Mouse (Mus musculus) thymus, adult 2 months (tissue): ENCODE results near the gene Edf1.
"Not testable (repeated sequence)": the region's sequence is repeated elsewhere in the genome, so short reads cannot be mapped to it uniquely, and the experiment has no call there.

Experiments used
- CTCF ChIP-seq: fragments of 200-500 bp; IDR thresholded peaks from 2 replicates; pipeline ENCODE4 v1.5.1; 2012; ENCODE audit warnings: mild to moderate bottlenecking, control low read depth, low read length, moderate library complexity, borderline replicate concordance; ENCODE audit not compliant: control insufficient read depth, poor library complexity, insufficient read depth; ENCODE audit errors: extremely low read depth
- POLR2A ChIP-seq: fragments of 200-500 bp; IDR thresholded peaks from 2 replicates; pipeline ENCODE4 v1.6.1; 2012; ENCODE audit warnings: mild to moderate bottlenecking, low read length, control low read depth, moderate library complexity; ENCODE audit not compliant: control insufficient read depth, poor library complexity, insufficient read depth; ENCODE audit errors: extremely low read depth

- TF ChIP-seq POLR2A, CTCF: not testable (repeated sequence)
Measured at GRCm38 (mm10) chr2:25555479-25555878, 2.2 kb upstream of the Edf1 start.
